Mouse (Mus musculus): Measurements from ENCODE around the gene Nlrp9a.

DNA sequence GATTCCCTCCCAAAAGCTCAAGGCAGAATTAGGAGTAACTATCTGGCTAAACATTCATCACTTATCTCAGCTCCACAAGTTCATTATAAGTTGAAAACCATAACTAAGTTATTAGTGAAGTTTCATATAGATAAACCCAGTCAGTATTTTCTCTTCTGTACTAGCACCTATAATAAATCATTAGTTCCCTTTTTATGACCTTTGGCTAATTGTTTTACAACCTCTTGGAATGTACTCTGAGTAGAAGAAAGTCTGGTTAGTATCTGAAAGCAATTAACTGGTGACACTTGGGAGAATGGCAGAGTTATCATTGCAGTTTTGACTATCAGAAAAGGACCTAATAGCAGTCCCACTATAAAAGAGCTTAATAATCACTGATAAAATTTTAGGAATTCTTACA is 54.3 kb downstream of the Nlrp9a start:
- TF ChIP-seq CTCF (IDR thresholded peaks at IDR 0.05; ENCODE audit: low read depth, low read length), result no peak
- no peak for TF ChIP-seq EP300 (IDR thresholded peaks at IDR 0.05; ENCODE audit: insufficient read depth, low read depth, low read length)
- TF ChIP-seq POLR2A (IDR thresholded peaks at IDR 0.05; ENCODE audit: insufficient read depth, low read length), result no peak
